ENCODE assay signal across 23 mouse cellular contexts in the genomic region with DNA sequence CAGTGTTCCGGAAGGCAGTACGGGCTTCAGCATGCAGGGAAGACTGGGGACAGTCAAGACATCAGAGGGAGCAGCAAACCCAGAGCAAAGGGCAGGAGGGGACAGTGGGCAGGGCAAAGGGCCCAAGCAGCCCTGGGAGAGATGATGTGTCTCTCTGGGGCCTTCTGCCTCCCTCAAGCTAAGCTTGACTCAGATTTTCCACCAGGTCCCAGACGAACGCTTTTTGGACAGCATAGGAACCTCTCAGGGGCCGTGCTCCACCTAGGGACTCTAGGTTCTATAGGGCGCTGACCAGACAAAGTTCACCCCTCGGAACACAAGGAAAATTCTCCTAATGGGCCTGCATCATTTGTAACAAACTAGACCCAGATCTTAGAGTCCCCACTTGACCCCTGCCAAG. TPM values are rescaled to one million over a fixed set of nuclear protein-coding genes. Genes with fewer than 3 reads are reported as not detected.
DNase-seq lines count a peak whose midpoint lies in the region; ATAC-seq and TF ChIP-seq lines count a peak whose summit lies in the region.
"Had no signal": no experiment of that assay in that cellular context is flagged by ENCODE, and none has a peak within 500 bp of the region (broad histone marks: within the 10 kb centered on the region; RNA-seq: fewer than 3 reads in every experiment).

No protein-coding gene starts in this region.

- dilution Hi-C loops in CH12.LX (cut with MboI; ENCODE audit: extremely low pct_ligation_motif_present, extremely low pct_unique_long_range_greater_than_20kb, low sequenced_read_pairs): no loop called here

- TF ChIP-seq EP300 in CH12.LX (IDR thresholded peaks at IDR 0.05; ENCODE audit: low read length): peak; percentile 69

- 0 out of 4 replicates have a peak, but pooled peaks of 1 of the 2 experiments have one; percentile 9 for TF ChIP-seq CTCF in CH12.LX (conservative IDR thresholded peaks at IDR 0.05 in 1 of 2, IDR thresholded peaks at IDR 0.05 in 1 of 2; ENCODE audit: low read depth in 2 of 2, low read length in 2 of 2)

- DNase-seq in forebrain, embryonic 10.5 days (ENCODE audit: extremely low spot score, low spot score): no peak
- DNase-seq in forebrain, embryonic 14.5 days (ENCODE audit: low spot score): no peak
- DNase-seq in CH12.LX (ENCODE audit: extremely low read depth): peak; percentile 44
- DNase-seq in liver, embryonic 11.5 days (ENCODE audit: low spot score): no peak
- DNase-seq: adrenal gland, adult 2 months; adrenal gland, adult 8-10 months; adrenal gland, postnatal 10 days; adrenal gland, postnatal 14 days; adrenal gland, postnatal 25 days; adrenal gland, postnatal 36 days; B cell, adult 2 months; cerebellum, adult 11 months; cerebellum, adult 11-12 months; cerebellum, adult 18-20 months; cerebellum, adult 2 months had no signal

- no peak overlapping the region for H3K4me2 ChIP-seq in forebrain, embryonic 14.5 days (ENCODE audit: low read length)
- H3K4me2 ChIP-seq in CH12.LX (ENCODE audit: insufficient read depth, low read depth, poor library complexity, severe bottlenecking): no peak overlapping the region
- no peak overlapping the region for H3K4me2 ChIP-seq in liver, embryonic 11.5 days

- no peak for TF ChIP-seq POLR2A in CH12.LX (IDR thresholded peaks at IDR 0.05; ENCODE audit: low read depth, low read length)

- H3K36me3 ChIP-seq in forebrain, embryonic 10.5 days (replicated peaks): no peaks in the 10 kb centered on the region
- no peaks in the 10 kb centered on the region for H3K36me3 ChIP-seq in forebrain, embryonic 14.5 days (ENCODE audit: control insufficient read depth, insufficient read depth, low read length)
- H3K36me3 ChIP-seq in megakaryocyte, embryonic 14.5 days (replicated peaks; ENCODE audit: low read length): no peaks in the 10 kb centered on the region
- H3K36me3 ChIP-seq in CH12.LX (replicated peaks in 1 of 2; ENCODE audit: control insufficient read depth in 1 of 2, insufficient read depth in 1 of 2, low read length in 1 of 2): no peaks in the 10 kb centered on the region
- H3K36me3 ChIP-seq in liver, embryonic 11.5 days (ENCODE audit: control insufficient read depth, insufficient read depth, low read length): no peaks in the 10 kb centered on the region
- H3K36me3 ChIP-seq: G1E had no signal

- no peaks in the 10 kb centered on the region for H3K79me2 ChIP-seq in CH12.LX (replicated peaks; ENCODE audit: control insufficient read depth, extremely low read depth, insufficient read depth, poor library complexity, severe bottlenecking)

- 87% methylated on average over 7 of the region's 7 CpGs for WGBS in forebrain, embryonic 10.5 days
- 92% methylated on average over 7 of the region's 7 CpGs for WGBS in forebrain, embryonic 14.5 days
- 80% methylated on average over 7 of the region's 7 CpGs for WGBS in liver, embryonic 11.5 days

- in situ Hi-C loops in CH12.LX (cut with MboI; ENCODE audit: low pct_ligation_motif_present, low pct_unique_long_range_greater_than_20kb, low sequenced_read_pairs): no loop called here

- TF ChIP-seq RAD21 in CH12.LX (IDR thresholded peaks at IDR 0.05; ENCODE audit: low read depth, low read length): no peak

- H3K4me3 ChIP-seq in forebrain, embryonic 10.5 days: no peak overlapping the region
- H3K4me3 ChIP-seq in forebrain, embryonic 14.5 days (ENCODE audit: low read depth, low read length): no peak overlapping the region
- peak overlapping the region; percentile 23 for H3K4me3 ChIP-seq in megakaryocyte, embryonic 14.5 days (replicated peaks)
- H3K4me3 ChIP-seq in CH12.LX (replicated peaks in 1 of 3; ENCODE audit: low read depth in 2 of 3, low read length in 2 of 3, poor library complexity in 1 of 3): no peak overlapping the region
- H3K4me3 ChIP-seq in liver, embryonic 11.5 days (ENCODE audit: low read depth, low read length): no peak overlapping the region

- H3K9me3 ChIP-seq in forebrain, embryonic 10.5 days: peaks cover 4% of the 10 kb centered on the region; the same call in 1 of the 2 replicates
- H3K9me3 ChIP-seq in forebrain, embryonic 14.5 days (replicated peaks; ENCODE audit: control insufficient read depth, low read length): no peaks in the 10 kb centered on the region
- peaks cover 7% of the 10 kb centered on the region for H3K9me3 ChIP-seq in megakaryocyte, embryonic 14.5 days
- H3K9me3 ChIP-seq in CH12.LX (replicated peaks; ENCODE audit: low read length): peaks cover 4% of the 10 kb centered on the region
- no peaks in the 10 kb centered on the region for H3K9me3 ChIP-seq in liver, embryonic 11.5 days (ENCODE audit: control insufficient read depth, low read length)
- H3K9me3 ChIP-seq: G1E had no signal

- H3K4me1 ChIP-seq in forebrain, embryonic 10.5 days: peaks cover 73% of the 10 kb centered on the region
- peaks cover 31% of the 10 kb centered on the region for H3K4me1 ChIP-seq in forebrain, embryonic 14.5 days (ENCODE audit: control insufficient read depth, insufficient read depth, low read length)
- H3K4me1 ChIP-seq in megakaryocyte, embryonic 14.5 days: no peaks in the 10 kb centered on the region
- peaks cover 5 to 9% of the 10 kb centered on the region in 2 experiments for H3K4me1 ChIP-seq in CH12.LX (ENCODE audit: control insufficient read depth in 1 of 2, insufficient read depth in 2 of 2)
- no peaks in the 10 kb centered on the region for H3K4me1 ChIP-seq in liver, embryonic 11.5 days (replicated peaks; ENCODE audit: control insufficient read depth, insufficient read depth, low read length)

- H3K27ac ChIP-seq in forebrain, embryonic 10.5 days: 0 out of 2 replicates have a peak overlapping the region, but pooled peaks have one; percentile 30
- no peak overlapping the region for H3K27ac ChIP-seq in forebrain, embryonic 14.5 days (ENCODE audit: low read depth, low read length)
- H3K27ac ChIP-seq in CH12.LX (ENCODE audit: insufficient read depth, low read depth): no peak overlapping the region
- H3K27ac ChIP-seq in liver, embryonic 11.5 days (ENCODE audit: low read depth, low read length): no peak overlapping the region

- no peak for ATAC-seq in forebrain, embryonic 14.5 days
- no peak for ATAC-seq in megakaryocyte, adult 5-6 weeks (ENCODE audit: poor library complexity, severe bottlenecking)
- no peak for ATAC-seq in liver, embryonic 11.5 days (replicated peaks; ENCODE audit: low FRiP score)
- ATAC-seq: activated CD4-positive, CD25-positive, alpha-beta regulatory T cell, adult 4 months; CD4-positive, CD25-positive, alpha-beta regulatory T cell, adult 4 months; Patski had no signal

- H3K27me3 ChIP-seq in forebrain, embryonic 10.5 days (ENCODE audit: poor library complexity, severe bottlenecking): peaks cover 100% of the 10 kb centered on the region
- H3K27me3 ChIP-seq in forebrain, embryonic 14.5 days (replicated peaks; ENCODE audit: control insufficient read depth, insufficient read depth, low read length): peaks cover 44% of the 10 kb centered on the region
- peaks cover 63% of the 10 kb centered on the region for H3K27me3 ChIP-seq in megakaryocyte, embryonic 14.5 days (replicated peaks)
- H3K27me3 ChIP-seq in CH12.LX (replicated peaks): peaks cover 84% of the 10 kb centered on the region
- H3K27me3 ChIP-seq in liver, embryonic 11.5 days (replicated peaks; ENCODE audit: control insufficient read depth, insufficient read depth, low read length): peaks cover 37% of the 10 kb centered on the region

- H3K9ac ChIP-seq in forebrain, embryonic 14.5 days (ENCODE audit: low read length): no peak overlapping the region
- H3K9ac ChIP-seq in CH12.LX (ENCODE audit: insufficient read depth, low read depth): no peak overlapping the region
- H3K9ac ChIP-seq in liver, embryonic 11.5 days (ENCODE audit: low read depth, low read length): no peak overlapping the region

TF ChIP-seq in CH12.LX, 34 proteins besides CTCF, POLR2A, EP300 and RAD21:
- TF ChIP-seq IRF4 (IDR thresholded peaks at IDR 0.05; ENCODE audit: low read depth, low read length): 0 out of 2 replicates have a peak, but pooled peaks have one; percentile 19
- peak; percentile 94 for TF ChIP-seq JUND (conservative IDR thresholded peaks at IDR 0.05; ENCODE audit: low read depth, low read length)
- 0 out of 2 replicates have a peak, but pooled peaks have one; percentile 20 for TF ChIP-seq MEF2A (IDR thresholded peaks at IDR 0.05; ENCODE audit: borderline replicate concordance, low read depth, low read length)
- no peak for TF ChIP-seq USF1 (IDR thresholded peaks at IDR 0.05; ENCODE audit: low read depth, low read length)
- peak; percentile 93 for TF ChIP-seq JUN (IDR thresholded peaks at IDR 0.05; ENCODE audit: insufficient read depth, low read depth, low read length)
- no peak for TF ChIP-seq ZKSCAN1 (IDR thresholded peaks at IDR 0.05; ENCODE audit: borderline replicate concordance, low read depth, low read length)

RNA-seq across cellular contexts. Expression of a gene that starts 29.8 kb away (rescaled TPM):
- 8.3 and 8.5 TPM in 2 replicates for polyA plus RNA-seq in forebrain, embryonic 10.5 days (2016; fragmentation: Nextera tagmentation; extraction: Ambion mirVana)
- 18.0 and 31.1 TPM in 2 replicates for polyA plus RNA-seq in forebrain, embryonic 14.5 days (2014; fragmentation: Nextera tagmentation; extraction: Ambion mirVana)
- not detected in 2 replicates for polyA plus RNA-seq in megakaryocyte, embryonic 14.5 days (2012; ENCODE audit: insufficient read depth, low replicate concordance)
- total RNA-seq in megakaryocyte, adult 5-6 weeks (2015): not detected in 2 replicates
- not detected in 2 replicates for total RNA-seq in megakaryocyte, adult 5-6 weeks (2017)
- not detected in 2 replicates for total RNA-seq in CH12.LX (2012; rRNA removed)
- not detected in 2 replicates for total RNA-seq in CH12.LX (2014; rRNA removed)
- not detected in 2 replicates for polyA plus RNA-seq in CH12.LX (2012; ENCODE audit: insufficient read length, low read depth)
- polyA plus RNA-seq in liver, embryonic 11.5 days (2014; fragmentation: Nextera tagmentation; extraction: Ambion mirVana): not detected in 2 replicates
- total RNA-seq: G1E, MEL had no signal
- polyA plus RNA-seq: activated CD4-positive, CD25-positive, alpha-beta regulatory T cell, adult 4 months; C2C12; CD4-positive, CD25-positive, alpha-beta regulatory T cell, adult 4 months; G1E; Patski had no signal
